Mouse (Mus musculus): Measurements from ENCODE around the gene Cttnbp2nl. TPM values are rescaled to one million over a fixed set of nuclear protein-coding genes. Genes with fewer than 3 reads are reported as not detected.

Cttnbp2nl gene
- total and polyA plus RNA-seq, 3 experiments: 0.02 to 0.11 TPM; not detected in 1

- DNase-seq (ENCODE audit: low spot score) (no peak), ATAC-seq (ENCODE audit: extremely low read depth, insufficient number of reproducible peaks, low FRiP score, poor library complexity, severe bottlenecking) (no peak)
- TF ChIP-seq GATA2 (IDR thresholded peaks at IDR 0.05; ENCODE audit: borderline replicate concordance, low read depth, low read length) (no peak), TAL1 (conservative IDR thresholded peaks at IDR 0.05; ENCODE audit: low read depth, low read length) (no peak), CTCF (IDR thresholded peaks at IDR 0.05; ENCODE audit: low read depth, low read length) (no peak), POLR2AphosphoS5 (IDR thresholded peaks at IDR 0.05; ENCODE audit: insufficient replicate concordance, low read depth, low read length) (no peak), GATA1 (IDR thresholded peaks at IDR 0.05; ENCODE audit: borderline replicate concordance, low read length) (no peak)
- Histone ChIP-seq H3K4me1 (ENCODE audit: insufficient read depth, low read depth, low read length) (no peaks in the 10 kb centered on the region), H3K36me3 (replicated peaks) (no peaks in the 10 kb centered on the region), H3K27me3 (ENCODE audit: insufficient read depth, low read length) (peaks cover 10% of the 10 kb centered on the region), H3K9me3 (replicated peaks) (no peaks in the 10 kb centered on the region), H3K4me3 (ENCODE audit: low read depth, low read length) (no peak overlapping the region)
Observed at GRCm38 (mm10) chr3:104994415-104994841, 58.5 kb downstream of the Cttnbp2nl start.

- H3K4me3 ChIP-seq (ENCODE audit: low read depth, low read length): no peak overlapping the region
- TF ChIP-seq GATA2 (IDR thresholded peaks at IDR 0.05; ENCODE audit: borderline replicate concordance, low read depth, low read length): no peak
- no peak for TF ChIP-seq GATA1 (IDR thresholded peaks at IDR 0.05; ENCODE audit: borderline replicate concordance, low read length)
- no peak for TF ChIP-seq CTCF (IDR thresholded peaks at IDR 0.05; ENCODE audit: low read depth, low read length)
- TF ChIP-seq POLR2AphosphoS5 (IDR thresholded peaks at IDR 0.05; ENCODE audit: insufficient replicate concordance, low read depth, low read length): no peak
- TF ChIP-seq TAL1 (conservative IDR thresholded peaks at IDR 0.05; ENCODE audit: low read depth, low read length): no peak
- DNase-seq (ENCODE audit: low spot score) (no peak), ATAC-seq (ENCODE audit: extremely low read depth, insufficient number of reproducible peaks, low FRiP score, poor library complexity, severe bottlenecking) (no peak)
- peaks cover 8% of the 10 kb centered on the region for H3K27me3 ChIP-seq (ENCODE audit: insufficient read depth, low read length)
- H3K36me3 ChIP-seq (replicated peaks): no peaks in the 10 kb centered on the region
- no peaks in the 10 kb centered on the region for H3K9me3 ChIP-seq (replicated peaks)
- H3K4me1 ChIP-seq (ENCODE audit: insufficient read depth, low read depth, low read length): no peaks in the 10 kb centered on the region
Observed at GRCm38 (mm10) chr3:104993800-104994199, 59.1 kb downstream of the Cttnbp2nl start.

GRCm38 (mm10) chr3:104992709-104993388 lies 60.1 kb downstream of the Cttnbp2nl start:
- H3K9me3 ChIP-seq (replicated peaks): no peaks in the 10 kb centered on the region
- peak; percentile 48; the same call in 1 of the 2 replicates for TF ChIP-seq CTCF (IDR thresholded peaks at IDR 0.05; ENCODE audit: low read depth, low read length)
- no peak for TF ChIP-seq TAL1 (conservative IDR thresholded peaks at IDR 0.05; ENCODE audit: low read depth, low read length)
- H3K27me3 ChIP-seq (ENCODE audit: insufficient read depth, low read length): peaks cover 8% of the 10 kb centered on the region
- no peak overlapping the region for H3K4me3 ChIP-seq (ENCODE audit: low read depth, low read length)
- DNase-seq (ENCODE audit: low spot score): peak; percentile 65
- H3K4me1 ChIP-seq (ENCODE audit: insufficient read depth, low read depth, low read length): no peaks in the 10 kb centered on the region
- peak; percentile 22; the same call in 1 of the 2 replicates for ATAC-seq (ENCODE audit: extremely low read depth, insufficient number of reproducible peaks, low FRiP score, poor library complexity, severe bottlenecking)
- no peaks in the 10 kb centered on the region for H3K36me3 ChIP-seq (replicated peaks)

GRCm38 (mm10) chr3:104991703-104992102 lies 61.2 kb downstream of the Cttnbp2nl start:
- ATAC-seq (ENCODE audit: extremely low read depth, insufficient number of reproducible peaks, low FRiP score, poor library complexity, severe bottlenecking): no peak
- no peak for TF ChIP-seq POLR2AphosphoS5 (IDR thresholded peaks at IDR 0.05; ENCODE audit: insufficient replicate concordance, low read depth, low read length)
- no peaks in the 10 kb centered on the region for H3K36me3 ChIP-seq (replicated peaks)

GRCm38 (mm10) chr3:104987884-104988283 lies 65.1 kb downstream of the Cttnbp2nl start:
- Histone ChIP-seq H3K9me3 (replicated peaks) (no peaks in the 10 kb centered on the region), H3K36me3 (replicated peaks) (no peaks in the 10 kb centered on the region), H3K27me3 (ENCODE audit: insufficient read depth, low read length) (peaks cover 4% of the 10 kb centered on the region; the same call in 1 of the 2 replicates), H3K4me3 (ENCODE audit: low read depth, low read length) (no peak overlapping the region), H3K4me1 (ENCODE audit: insufficient read depth, low read depth, low read length) (no peaks in the 10 kb centered on the region)
- no peak for DNase-seq (ENCODE audit: low spot score)
- TF ChIP-seq GATA2 (IDR thresholded peaks at IDR 0.05; ENCODE audit: borderline replicate concordance, low read depth, low read length) (no peak), TAL1 (conservative IDR thresholded peaks at IDR 0.05; ENCODE audit: low read depth, low read length) (no peak), CTCF (IDR thresholded peaks at IDR 0.05; ENCODE audit: low read depth, low read length) (no peak), POLR2AphosphoS5 (IDR thresholded peaks at IDR 0.05; ENCODE audit: insufficient replicate concordance, low read depth, low read length) (no peak), GATA1 (IDR thresholded peaks at IDR 0.05; ENCODE audit: borderline replicate concordance, low read length) (no peak)
- no peak for ATAC-seq (ENCODE audit: extremely low read depth, insufficient number of reproducible peaks, low FRiP score, poor library complexity, severe bottlenecking)

More at GRCm38 (mm10) chr3:104991703-104992102, 61.2 kb downstream of the Cttnbp2nl start:
- no peak for DNase-seq (ENCODE audit: low spot score)
- Histone ChIP-seq H3K4me1 (ENCODE audit: insufficient read depth, low read depth, low read length) (no peaks in the 10 kb centered on the region), H3K4me3 (ENCODE audit: low read depth, low read length) (no peak overlapping the region), H3K27me3 (ENCODE audit: insufficient read depth, low read length) (peaks cover 8% of the 10 kb centered on the region), H3K9me3 (replicated peaks) (no peaks in the 10 kb centered on the region)

- H3K9me3 ChIP-seq (replicated peaks): no peaks in the 10 kb centered on the region
Observed at GRCm38 (mm10) chr3:104979735-104980134, 73.2 kb downstream of the Cttnbp2nl start.

More at GRCm38 (mm10) chr3:104979735-104980134, 73.2 kb downstream of the Cttnbp2nl start:
- Histone ChIP-seq H3K4me3 (ENCODE audit: low read depth, low read length) (no peak overlapping the region), H3K36me3 (replicated peaks) (no peaks in the 10 kb centered on the region), H3K27me3 (ENCODE audit: insufficient read depth, low read length) (0 out of 2 replicates have a peak, but pooled peaks cover 2% of the 10 kb centered on the region), H3K4me1 (ENCODE audit: insufficient read depth, low read depth, low read length) (no peaks in the 10 kb centered on the region)
- ATAC-seq (ENCODE audit: extremely low read depth, insufficient number of reproducible peaks, low FRiP score, poor library complexity, severe bottlenecking) (no peak), DNase-seq (ENCODE audit: low spot score) (no peak)
- TF ChIP-seq GATA1 (IDR thresholded peaks at IDR 0.05; ENCODE audit: borderline replicate concordance, low read length) (no peak), TAL1 (conservative IDR thresholded peaks at IDR 0.05; ENCODE audit: low read depth, low read length) (no peak), GATA2 (IDR thresholded peaks at IDR 0.05; ENCODE audit: borderline replicate concordance, low read depth, low read length) (no peak), POLR2AphosphoS5 (IDR thresholded peaks at IDR 0.05; ENCODE audit: insufficient replicate concordance, low read depth, low read length) (no peak), CTCF (IDR thresholded peaks at IDR 0.05; ENCODE audit: low read depth, low read length) (no peak)
